8 mouse cellular contexts compared by ENCODE assay signal in genomic region chr14:14068553-14068952, GRCm38 (mm10). TPM values are rescaled to one million over a fixed set of nuclear protein-coding genes. Genes with fewer than 3 reads are reported as not detected.
A peak's percentile ranks its signal among the peaks of the same experiment; 100 is the strongest.
DNase-seq lines count a peak whose midpoint lies in the region; ATAC-seq and TF ChIP-seq lines count a peak whose summit lies in the region.

No protein-coding gene starts in this region.

- peaks cover 8% of the 10 kb centered on the region for H3K4me1 ChIP-seq in lung, embryonic 14.5 days (ENCODE audit: insufficient read depth)
- H3K4me1 ChIP-seq in lung, adult 2 months (ENCODE audit: control insufficient read depth, insufficient read depth, low read length): peaks cover 23% of the 10 kb centered on the region
- peaks cover 34% of the 10 kb centered on the region for H3K4me1 ChIP-seq in embryonic facial prominence, embryonic 15.5 days
- H3K4me1 ChIP-seq in intestine, embryonic 16.5 days (ENCODE audit: control insufficient read depth, insufficient read depth, low read length): peaks cover 33% of the 10 kb centered on the region

- H3K9ac ChIP-seq in lung, embryonic 14.5 days: no peak overlapping the region
- no peak overlapping the region for H3K9ac ChIP-seq in embryonic facial prominence, embryonic 15.5 days
- H3K9ac ChIP-seq in intestine, embryonic 16.5 days (ENCODE audit: low read depth, low read length): no peak overlapping the region

- H3K4me3 ChIP-seq in lung, embryonic 14.5 days (ENCODE audit: low read depth, low read length): no peak overlapping the region
- no peak overlapping the region for H3K4me3 ChIP-seq in lung, adult 2 months (replicated peaks; ENCODE audit: extremely low read depth, low read depth, low read length)
- no peak overlapping the region for H3K4me3 ChIP-seq in embryonic facial prominence, embryonic 15.5 days (replicated peaks)
- H3K4me3 ChIP-seq in intestine, embryonic 16.5 days (ENCODE audit: low read length): no peak overlapping the region

- H3K27me3 ChIP-seq in lung, embryonic 14.5 days (ENCODE audit: insufficient read depth, low read length): no peaks in the 10 kb centered on the region
- no peaks in the 10 kb centered on the region for H3K27me3 ChIP-seq in embryonic facial prominence, embryonic 15.5 days
- H3K27me3 ChIP-seq in intestine, embryonic 16.5 days (replicated peaks; ENCODE audit: control insufficient read depth, insufficient read depth, low read length): no peaks in the 10 kb centered on the region

- H3K36me3 ChIP-seq in lung, embryonic 14.5 days (ENCODE audit: insufficient read depth): peaks cover 5% of the 10 kb centered on the region; the same call in 1 of the 2 replicates
- no peaks in the 10 kb centered on the region for H3K36me3 ChIP-seq in embryonic facial prominence, embryonic 15.5 days
- H3K36me3 ChIP-seq in intestine, embryonic 16.5 days (ENCODE audit: control insufficient read depth, insufficient read depth, low read length): no peaks in the 10 kb centered on the region

- no peak for DNase-seq in lung, embryonic 14.5 days
- DNase-seq in lung, adult 2 months: no peak
- DNase-seq in natural killer cell, adult 2 months (ENCODE audit: low spot score in 2 of 2): peak; percentile 3 to 19
- DNase-seq in layer of hippocampus, postnatal 25 days (ENCODE audit: extremely low spot score in 1 of 2, low spot score in 1 of 2): no peak
- DNase-seq in right cerebral cortex, postnatal 10 days (ENCODE audit: low spot score in 2 of 2): no peak
- DNase-seq in gastrocnemius, postnatal 25 days: no peak

- no peak overlapping the region for H3K4me2 ChIP-seq in lung, embryonic 14.5 days
- no peak overlapping the region for H3K4me2 ChIP-seq in embryonic facial prominence, embryonic 15.5 days (replicated peaks)
- peak overlapping the region; percentile 46; the same call in 1 of the 2 replicates for H3K4me2 ChIP-seq in intestine, embryonic 16.5 days (ENCODE audit: low read depth, low read length)

- no peaks in the 10 kb centered on the region for H3K9me3 ChIP-seq in lung, embryonic 14.5 days (ENCODE audit: low read depth, low read length)
- H3K9me3 ChIP-seq in embryonic facial prominence, embryonic 15.5 days (replicated peaks): no peaks in the 10 kb centered on the region
- no peaks in the 10 kb centered on the region for H3K9me3 ChIP-seq in intestine, embryonic 16.5 days (ENCODE audit: control insufficient read depth, low read length)

- no peak for TF ChIP-seq POLR2A in lung, adult 2 months (IDR thresholded peaks at IDR 0.05; ENCODE audit: borderline replicate concordance, extremely low read depth, low read depth, low read length)

- no peak for ATAC-seq in lung, embryonic 14.5 days (ENCODE audit: insufficient read depth)
- no peak for ATAC-seq in embryonic facial prominence, embryonic 15.5 days (ENCODE audit: insufficient number of reproducible peaks, low FRiP score, low TSS enrichment, low read depth)
- ATAC-seq in intestine, embryonic 16.5 days: no peak; the same call in 1 of the 2 replicates

- 33% methylated on average over 3 of the region's 3 CpGs for WGBS in lung, embryonic 14.5 days
- 36% methylated on average over 3 of the region's 3 CpGs for WGBS in lung, adult 2 months
- 36% methylated on average over 3 of the region's 3 CpGs for WGBS in embryonic facial prominence, embryonic 15.5 days
- WGBS in intestine, embryonic 16.5 days: 36% methylated on average over 3 of the region's 3 CpGs

- TF ChIP-seq CTCF in lung, embryonic 14.5 days (IDR thresholded peaks at IDR 0.05; ENCODE audit: low read depth): no peak
- no peak for TF ChIP-seq CTCF in lung, adult 2 months (IDR thresholded peaks at IDR 0.05; ENCODE audit: insufficient read depth, low read length)

- peak overlapping the region; percentile 77 for H3K27ac ChIP-seq in lung, embryonic 14.5 days (ENCODE audit: low read depth)
- peak overlapping the region; percentile 83 for H3K27ac ChIP-seq in embryonic facial prominence, embryonic 15.5 days (replicated peaks)
- peak overlapping the region; percentile 95 for H3K27ac ChIP-seq in intestine, embryonic 16.5 days (ENCODE audit: low read length)

RNA-seq across cellular contexts. Expression of gene Psmd6, which starts 52.2 kb away (rescaled TPM):
- 245 and 248 TPM in 2 replicates for polyA plus RNA-seq in lung, embryonic 14.5 days (2014; fragmentation: Nextera tagmentation; extraction: Ambion mirVana)
- 18.1 and 23.1 TPM in 2 replicates for polyA plus RNA-seq in lung, adult 2 months (2012; rRNA removed)
- 203 and 215 TPM in 2 replicates for polyA plus RNA-seq in embryonic facial prominence, embryonic 15.5 days (2015; fragmentation: Nextera tagmentation; extraction: Ambion mirVana)
- 189 and 203 TPM in 2 replicates for polyA plus RNA-seq in intestine, embryonic 16.5 days (2015; fragmentation: Nextera tagmentation; extraction: Ambion mirVana)
- total RNA-seq in layer of hippocampus, postnatal 25 days (2021): 100 to 1,000 TPM; 113 to 121 TPM
- total RNA-seq in gastrocnemius, postnatal 25 days (2021): 100 to 1,000 TPM; 132 to 135 TPM

Comparison
In these comparisons a context has a peak if more than half of its experiments do, and no peak if none do; other contexts are left out.
1. DNase-seq: peak in natural killer cell, adult 2 months (2 of 2); none in lung, embryonic 14.5 days (single experiment), lung, adult 2 months (single experiment), layer of hippocampus, postnatal 25 days (0 of 2), right cerebral cortex, postnatal 10 days (0 of 2) and gastrocnemius, postnatal 25 days (single experiment).
2. Peak in every context shown above with its lines, with median percentiles within 50 percentile points of each other: H3K27ac ChIP-seq.